Mouse (Mus musculus): ENCODE results near the gene Plekha4.

- TF ChIP-seq POLR2A (IDR thresholded peaks at IDR 0.05; ENCODE audit: control insufficient read depth, extremely low read depth, insufficient read depth, low read length, poor library complexity) (no peak), CTCF (IDR thresholded peaks at IDR 0.05; ENCODE audit: borderline replicate concordance, control insufficient read depth, extremely low read depth, insufficient read depth, low read length, poor library complexity) (no peak)
These were observed 25.4 kb downstream of the Plekha4 start for GRCm38 (mm10) chr7:45551512-45551883.
